Mouse (Mus musculus): Measurements from ENCODE around the gene Mettl8.

- TF ChIP-seq CTCF (IDR thresholded peaks at IDR 0.05; ENCODE audit: insufficient read depth, low read depth, low read length) (no peak), POLR2A (IDR thresholded peaks at IDR 0.05; ENCODE audit: insufficient read depth, low read depth, low read length) (no peak)
Measured at GRCm38 (mm10) chr2:70992715-70993114, 62.7 kb downstream of the Mettl8 start.

Measured in olfactory bulb, adult 2 months (tissue).